Mouse (Mus musculus) cerebral cortex, adult 2 months (tissue): Measurements from ENCODE around the gene Il17ra.

Experiments
- WGBS: fragments of 180-500 bp; shearing (Covaris S2); methylation state at CpG from one replicate; pipeline ENCODE4 v1.1.7; 2018; 5-methylcytosine and 5-hydroxymethylcytosine counted together

Gene Il17ra

DNA sequence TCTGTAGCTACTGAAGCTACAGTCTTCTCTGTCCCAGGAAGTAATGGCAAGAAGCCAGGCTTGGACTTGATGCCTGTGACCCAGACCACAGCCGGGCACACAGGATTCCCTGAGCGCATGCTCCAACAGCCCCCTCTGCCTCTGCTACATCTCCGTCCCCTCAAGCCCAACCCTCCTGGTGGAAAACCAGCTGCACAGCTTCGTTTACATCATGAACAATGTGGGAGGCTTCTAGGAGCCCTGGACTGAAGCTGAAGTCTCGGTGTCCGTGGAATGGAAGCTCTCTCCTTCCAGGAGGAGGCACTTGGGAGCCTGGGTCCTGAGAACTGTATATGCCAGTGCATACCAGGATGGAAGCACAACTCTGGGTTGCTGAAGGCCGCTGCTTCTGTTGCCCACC, 46.9 kb downstream of the Il17ra start:
- WGBS, result 47% methylated on average over 7 of the region's 7 CpGs

DNA sequence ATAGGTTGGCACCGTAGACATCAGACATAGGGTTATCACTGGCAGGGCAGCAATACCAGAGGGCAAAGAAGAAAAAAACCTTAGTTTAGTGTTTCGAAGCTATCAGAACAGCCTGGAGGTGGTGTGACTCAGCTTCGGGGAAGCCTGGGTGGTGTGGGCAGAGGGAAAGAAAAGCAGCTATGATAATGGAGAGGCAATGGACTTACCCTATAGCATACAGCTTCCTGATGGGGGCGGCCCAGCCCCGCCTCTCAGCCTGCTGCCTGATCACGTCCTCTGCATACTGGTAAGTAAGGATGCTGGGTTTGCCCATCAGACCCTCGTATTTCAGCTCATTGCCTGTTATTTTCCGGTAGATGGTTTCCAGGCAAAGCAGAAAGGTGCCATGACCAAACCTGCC, 47.4 kb downstream of the Il17ra start:
- WGBS, result 46% methylated on average over 8 of the region's 8 CpGs

DNA sequence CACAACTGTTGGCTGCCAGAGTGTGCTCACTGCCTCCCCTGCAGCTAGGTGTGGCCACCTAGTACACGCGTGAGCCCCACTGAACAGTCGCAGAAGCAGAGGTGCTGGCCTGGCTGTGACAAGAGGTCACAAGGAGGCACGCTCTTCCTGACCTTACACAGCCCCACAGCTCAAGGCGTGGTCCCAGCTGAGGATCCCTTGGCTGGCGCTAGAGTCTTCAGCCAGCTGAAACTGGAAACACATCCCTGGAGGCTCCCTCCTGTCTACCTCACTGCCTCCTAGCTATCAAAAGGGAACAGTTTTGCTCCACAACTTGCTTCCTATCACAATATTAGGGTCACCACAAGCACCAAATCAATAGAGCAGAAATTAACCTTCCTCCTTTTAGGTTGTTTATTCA, 48.2 kb downstream of the Il17ra start:
- WGBS, result 87% methylated on average over 6 of the region's 6 CpGs

DNA sequence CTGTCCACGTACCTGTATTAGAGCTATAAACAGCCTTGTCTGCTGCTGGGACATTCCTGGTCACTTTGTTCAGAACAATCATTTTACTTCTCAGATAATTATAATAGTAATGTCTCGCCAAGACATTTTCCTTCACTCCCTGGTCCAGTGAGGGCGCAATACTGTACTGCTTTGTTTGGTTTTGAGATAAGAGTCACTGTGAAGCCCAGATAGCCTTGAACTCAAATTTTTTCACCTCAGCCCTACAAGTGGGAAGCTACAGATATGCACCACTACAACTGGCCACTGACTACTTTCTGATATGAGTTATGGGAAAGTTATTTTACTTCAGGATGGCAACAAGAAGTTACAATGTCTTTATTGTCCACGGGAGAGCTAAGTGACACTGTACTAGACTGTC, 53.4 kb downstream of the Il17ra start:
- WGBS, result 93% methylated on average over 4 of the region's 4 CpGs

DNA sequence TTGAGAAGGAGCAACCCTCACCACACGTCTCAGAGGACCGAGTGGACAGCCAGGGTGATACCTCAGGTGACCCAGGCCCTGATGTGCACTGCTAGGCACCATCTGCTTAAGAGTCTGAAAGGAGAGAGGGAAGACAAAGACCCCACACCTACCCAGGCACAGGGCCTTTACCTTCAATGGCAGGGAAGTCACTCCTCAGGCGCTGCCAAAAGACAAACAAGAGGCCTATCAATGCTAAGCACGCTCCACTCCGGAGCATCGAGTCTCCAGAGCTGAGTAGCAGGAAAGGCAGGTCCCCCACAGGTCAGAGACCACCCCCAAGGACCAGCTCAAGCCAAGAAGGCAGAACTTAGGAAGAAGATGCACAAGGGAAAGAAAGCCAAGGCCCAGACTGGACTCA, 53.8 kb downstream of the Il17ra start:
- WGBS, result 86% methylated on average over 6 of the region's 6 CpGs

DNA sequence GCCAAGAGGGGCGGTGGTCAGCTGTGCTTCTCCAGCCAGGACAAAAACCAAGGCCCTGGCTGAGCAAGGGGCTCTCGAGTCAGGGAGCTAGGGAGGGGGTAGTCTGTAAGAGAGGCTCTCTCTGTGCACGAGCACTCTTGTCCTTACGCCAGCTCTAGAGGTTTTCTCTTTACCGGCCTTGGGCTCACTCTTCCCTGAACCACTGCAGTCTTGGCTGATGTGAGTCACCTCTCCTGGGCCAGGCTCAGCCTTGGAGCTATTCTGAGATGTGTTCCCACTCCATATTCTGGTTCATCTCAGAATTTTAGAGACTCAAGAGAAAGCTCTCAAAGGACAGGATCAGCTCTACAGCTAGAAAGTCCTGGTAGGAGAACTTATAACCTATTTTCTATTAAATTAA, 54.3 kb downstream of the Il17ra start:
- 52% methylated on average over 5 of the region's 5 CpGs for WGBS

DNA sequence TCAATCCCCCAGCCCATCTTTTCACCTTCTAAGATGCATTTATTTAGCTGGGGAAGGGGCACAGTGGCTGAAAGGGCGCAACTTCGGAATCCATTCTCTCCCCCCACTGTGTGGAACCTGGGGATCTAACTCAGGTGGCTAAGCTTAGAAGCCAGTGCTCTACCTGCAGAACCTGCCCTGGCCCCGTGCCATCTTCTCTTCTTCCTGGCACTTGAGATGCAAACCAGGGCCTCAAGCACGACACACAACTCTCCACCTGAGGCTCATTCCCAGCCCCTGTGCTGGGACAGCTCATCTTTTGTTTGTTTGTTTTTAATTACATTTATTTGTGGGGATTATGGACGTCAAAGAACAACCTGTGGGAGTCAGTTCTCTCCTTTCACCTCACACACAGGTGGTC, 56.6 kb downstream of the Il17ra start:
- WGBS, result 91% methylated on average over 5 of the region's 5 CpGs

DNA sequence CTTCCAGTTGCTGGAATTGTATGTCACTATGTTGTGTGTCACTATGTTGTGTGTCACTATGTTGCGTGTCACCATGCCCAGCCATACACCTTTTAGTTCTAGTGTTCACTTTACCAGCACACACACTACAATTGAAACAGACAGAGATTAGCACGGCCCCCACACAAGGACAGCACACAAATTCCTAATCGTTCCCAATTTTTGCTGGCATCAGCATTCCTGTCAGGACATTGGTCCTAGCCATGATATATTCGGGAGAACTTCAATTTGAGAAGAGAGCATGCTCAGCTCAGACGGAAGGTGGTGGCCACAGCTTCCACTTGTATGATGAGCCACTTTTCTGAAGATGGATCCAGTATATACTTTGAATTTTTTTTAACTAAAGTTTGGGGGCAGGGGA, 61.7 kb downstream of the Il17ra start:
- 84% methylated on average over 5 of the region's 5 CpGs for WGBS

DNA sequence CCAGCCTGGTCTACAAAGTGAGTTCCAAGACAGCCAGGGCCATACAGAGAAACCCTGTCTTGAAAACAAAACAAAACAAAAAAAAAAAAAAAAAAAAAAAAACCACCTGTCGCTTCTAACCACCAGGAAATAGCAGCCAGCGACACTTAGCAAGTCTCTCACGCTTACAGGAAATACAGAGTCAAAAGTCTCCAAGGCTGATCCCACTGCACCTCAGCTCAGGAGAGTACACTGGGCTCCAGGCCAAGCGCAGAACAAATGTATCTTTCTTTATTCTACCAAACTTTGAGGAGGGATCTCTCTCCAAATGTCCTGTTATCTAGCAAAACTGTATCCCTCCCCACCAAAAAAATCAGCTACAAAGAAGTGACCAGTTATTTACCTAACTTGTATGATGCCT, 66.1 kb downstream of the Il17ra start:
- WGBS, result 57% methylated on average over 4 of the region's 4 CpGs

DNA sequence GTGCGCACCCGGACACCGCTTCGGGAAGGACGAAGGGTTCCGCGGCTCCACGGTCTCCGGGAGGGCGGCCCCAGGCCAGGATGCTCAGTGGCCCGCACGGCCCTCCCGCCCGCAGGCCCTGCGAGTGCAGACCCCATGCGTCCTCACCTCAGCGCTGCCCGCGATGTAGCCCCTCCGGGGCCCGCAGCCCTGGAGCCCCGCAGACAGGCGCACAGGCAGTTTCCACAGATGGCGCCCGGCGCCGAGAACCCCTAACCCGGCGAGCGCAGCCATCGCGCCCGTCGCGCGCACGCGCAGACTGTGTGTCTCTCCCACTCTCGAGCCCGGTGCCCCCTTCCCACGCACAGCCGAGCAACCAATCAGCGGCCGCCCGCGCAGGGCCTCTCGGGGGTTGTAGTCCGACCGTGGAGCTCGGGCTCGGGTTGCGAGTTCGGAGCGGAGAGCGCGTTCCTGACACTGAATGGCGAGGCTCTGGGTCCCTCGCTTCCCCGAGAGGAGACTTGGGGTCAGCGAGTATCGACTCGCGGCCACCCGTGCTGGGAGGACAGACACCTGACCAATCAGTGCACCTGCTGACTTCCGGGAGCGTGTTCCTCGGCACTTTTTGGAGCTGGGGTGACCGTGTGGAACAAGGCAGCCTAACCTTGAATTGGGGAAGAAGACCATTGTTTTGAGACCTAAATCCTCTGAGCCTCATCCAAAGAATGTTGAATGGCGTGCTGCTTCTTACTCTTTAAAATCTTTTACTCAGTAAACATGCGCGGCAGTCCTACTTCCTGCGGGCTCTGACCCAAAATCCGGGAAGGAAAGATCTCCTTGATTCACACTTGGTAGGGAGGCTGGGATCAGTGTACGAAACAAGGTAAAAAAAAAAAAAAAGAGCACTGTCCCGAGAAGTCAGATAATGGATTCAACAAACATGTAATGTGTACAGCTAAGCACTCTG, 68.2 kb downstream of the Il17ra start, which contains the start of gene Hdhd5:
Gene Hdhd5, minus strand, starts transcription at position 300 of the 946 bp plus-strand sequence.
- under 1% methylated on average over 75 of the region's 75 CpGs for WGBS

DNA sequence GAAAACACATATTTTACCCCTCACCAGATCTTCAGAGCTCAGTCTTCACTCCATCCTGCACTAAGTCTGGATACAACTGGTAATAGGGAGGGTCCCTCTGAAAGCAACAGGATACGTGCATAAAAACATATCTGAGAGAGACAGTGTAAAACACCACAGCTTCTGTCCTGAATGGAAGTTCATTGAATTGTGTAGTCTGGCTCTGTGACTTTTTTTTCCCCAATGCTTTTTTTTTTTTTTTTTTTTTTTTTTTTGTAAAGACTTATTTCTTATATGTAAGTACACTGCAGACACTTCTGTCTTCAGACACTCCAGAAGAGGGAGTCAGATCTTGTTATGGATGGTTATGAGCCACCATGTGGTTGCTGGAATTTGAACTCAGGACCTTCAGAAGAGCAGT, 69.5 kb downstream of the Il17ra start:
- WGBS, result 80% methylated on average over 1 of the region's 1 CpGs

DNA sequence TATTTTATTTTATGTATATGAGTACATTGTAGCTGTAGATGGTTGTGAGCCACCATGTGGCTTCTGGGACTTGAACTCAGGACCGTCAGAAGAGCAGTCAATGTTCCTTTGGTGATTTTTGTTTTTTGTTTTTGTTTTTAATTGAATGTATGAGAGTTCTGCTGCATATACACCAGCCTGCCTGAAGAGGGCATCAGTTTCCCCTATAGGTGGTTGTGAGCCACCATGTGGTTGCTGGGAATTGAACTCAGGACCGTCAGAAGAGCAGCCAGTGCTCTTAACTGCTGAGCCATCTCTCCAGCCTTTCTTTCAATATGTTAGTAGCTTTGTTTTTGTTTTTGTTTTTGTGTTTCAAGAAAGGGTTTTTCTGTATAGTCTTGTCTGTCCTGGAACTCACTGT, 73.3 kb downstream of the Il17ra start:
- 80% methylated on average over 2 of the region's 2 CpGs for WGBS
